Comparison of ENCODE assay signal across 31 mouse cellular contexts in the genomic region with DNA sequence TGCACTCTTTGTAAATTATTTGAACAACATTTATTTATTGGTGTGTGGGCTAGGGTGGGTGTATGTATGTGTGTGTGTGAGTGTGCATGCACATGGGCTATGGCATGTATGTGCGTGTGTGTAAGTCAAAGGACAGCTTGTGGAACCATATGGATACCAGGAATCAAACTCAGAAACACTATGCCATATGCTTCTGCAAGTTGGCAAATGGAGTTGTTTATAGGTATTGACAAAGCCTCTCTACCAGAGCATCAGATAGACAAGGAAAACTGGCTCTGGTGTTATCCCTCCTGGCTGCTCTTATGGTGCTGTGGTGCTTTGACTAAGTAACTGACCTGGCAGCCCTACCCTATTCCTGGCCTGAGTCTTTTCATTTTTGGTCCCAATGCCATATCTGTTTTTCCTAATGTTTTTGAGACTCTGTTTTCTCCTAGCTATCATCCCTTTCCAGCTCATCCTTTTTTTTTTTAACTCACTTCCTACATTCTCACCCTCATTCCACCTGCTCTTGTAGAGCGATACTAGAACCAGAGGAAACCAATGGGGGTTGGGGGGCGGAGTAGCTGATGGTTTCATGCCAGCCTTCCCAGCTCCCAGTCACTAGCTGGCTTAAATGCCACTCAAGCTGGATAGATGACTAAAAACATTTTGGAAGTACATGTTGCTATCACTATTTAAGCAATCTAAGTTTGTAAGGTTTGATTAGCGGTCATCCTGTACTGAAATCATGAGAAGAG. TPM values are rescaled to one million over a fixed set of nuclear protein-coding genes. Genes with fewer than 3 reads are reported as not detected.
DNase-seq lines count a peak whose midpoint lies in the region; ATAC-seq and TF ChIP-seq lines count a peak whose summit lies in the region.
"Had no signal": no experiment of that assay in that cellular context is flagged by ENCODE, and none has a peak within 500 bp of the region (broad histone marks: within the 10 kb centered on the region; RNA-seq: fewer than 3 reads in every experiment).

No protein-coding gene starts in this region.

- peak; percentile 70 for DNase-seq in forebrain, embryonic 14.5 days (ENCODE audit: low spot score)
- DNase-seq in layer of hippocampus, adult 18-20 months (ENCODE audit: low spot score in 2 of 2) = peak; percentile 37 to 78
- no peak for DNase-seq in layer of hippocampus, adult 9-10 months (ENCODE audit: low spot score)
- DNase-seq in forebrain, postnatal 0 days = peak; percentile 43
- DNase-seq in layer of hippocampus, postnatal 36 days = peak; percentile 23 to 31
- no peak for DNase-seq in right cerebral cortex, postnatal 25 days
- no peak for DNase-seq in urinary bladder, postnatal 10 days (ENCODE audit: low spot score)
- DNase-seq: adrenal gland, postnatal 10 days; cerebellum, adult 9-10 months; embryo, embryonic 11 days; gastrocnemius, postnatal 14 days; kidney, adult 9 months; kidney, postnatal 10 days; liver, postnatal 0 days; lung, postnatal 4 days; spleen, adult 18-20 months; thymus, adult 2 months; thymus, postnatal 36 days had no signal

- H3K9ac ChIP-seq in forebrain, embryonic 14.5 days (ENCODE audit: low read length) = no peak overlapping the region
- no peak overlapping the region for H3K9ac ChIP-seq in forebrain, embryonic 12.5 days
- H3K9ac ChIP-seq in forebrain, postnatal 0 days = no peak overlapping the region
- H3K9ac ChIP-seq: embryonic facial prominence, embryonic 12.5 days; heart, embryonic 15.5 days; hindbrain, embryonic 12.5 days; limb, embryonic 13.5 days; liver, postnatal 0 days; midbrain, embryonic 13.5 days; neural tube, embryonic 13.5 days had no signal

- no peaks in the 10 kb centered on the region for H3K9me3 ChIP-seq in forebrain, embryonic 14.5 days (replicated peaks; ENCODE audit: control insufficient read depth, low read length)
- H3K9me3 ChIP-seq in forebrain, embryonic 12.5 days = no peaks in the 10 kb centered on the region
- H3K9me3 ChIP-seq in forebrain, postnatal 0 days (ENCODE audit: low read length) = no peaks in the 10 kb centered on the region
- H3K9me3 ChIP-seq: embryonic facial prominence, embryonic 12.5 days; heart, embryonic 10.5 days; heart, embryonic 15.5 days; hindbrain, embryonic 12.5 days; limb, embryonic 13.5 days; midbrain, embryonic 13.5 days; neural tube, embryonic 13.5 days had no signal

- H3K4me1 ChIP-seq in forebrain, embryonic 14.5 days (ENCODE audit: control insufficient read depth, insufficient read depth, low read length) = no peaks in the 10 kb centered on the region
- no peaks in the 10 kb centered on the region for H3K4me1 ChIP-seq in forebrain, embryonic 12.5 days
- no peaks in the 10 kb centered on the region for H3K4me1 ChIP-seq in forebrain, postnatal 0 days (ENCODE audit: insufficient read depth)
- H3K4me1 ChIP-seq: heart, embryonic 10.5 days; heart, embryonic 15.5 days; hindbrain, embryonic 12.5 days; midbrain, embryonic 13.5 days; neural tube, embryonic 13.5 days had no signal

- 87% methylated on average over 4 of the region's 4 CpGs for WGBS in forebrain, embryonic 14.5 days
- 93% methylated on average over 4 of the region's 4 CpGs for WGBS in forebrain, embryonic 12.5 days
- WGBS in forebrain, postnatal 0 days = 77% methylated on average over 4 of the region's 4 CpGs

- no peak overlapping the region for H3K4me2 ChIP-seq in forebrain, embryonic 14.5 days (ENCODE audit: low read length)
- no peak overlapping the region for H3K4me2 ChIP-seq in forebrain, embryonic 12.5 days
- no peak overlapping the region for H3K4me2 ChIP-seq in forebrain, postnatal 0 days (ENCODE audit: low read depth)
- H3K4me2 ChIP-seq: embryonic facial prominence, embryonic 12.5 days; heart, embryonic 15.5 days; hindbrain, embryonic 12.5 days; limb, embryonic 13.5 days; liver, embryonic 11.5 days; midbrain, embryonic 13.5 days; neural tube, embryonic 13.5 days had no signal

- no peaks in the 10 kb centered on the region for H3K27me3 ChIP-seq in forebrain, embryonic 14.5 days (replicated peaks; ENCODE audit: control insufficient read depth, insufficient read depth, low read length)
- H3K27me3 ChIP-seq in forebrain, embryonic 12.5 days = no peaks in the 10 kb centered on the region
- no peaks in the 10 kb centered on the region for H3K27me3 ChIP-seq in forebrain, postnatal 0 days (ENCODE audit: insufficient read depth, low read length)
- H3K27me3 ChIP-seq: embryonic facial prominence, embryonic 12.5 days; heart, embryonic 15.5 days; hindbrain, embryonic 12.5 days; limb, embryonic 13.5 days; midbrain, embryonic 13.5 days; neural tube, embryonic 13.5 days; Patski had no signal

- peak; percentile 83 for ATAC-seq in forebrain, embryonic 14.5 days
- no peak for ATAC-seq in forebrain, embryonic 12.5 days (ENCODE audit: low FRiP score)
- ATAC-seq in forebrain, postnatal 0 days = peak; percentile 72
- ATAC-seq: intestine, postnatal 0 days; liver, postnatal 0 days; lung, postnatal 0 days; midbrain, embryonic 13.5 days; Patski had no signal

- H3K27ac ChIP-seq in forebrain, embryonic 14.5 days (ENCODE audit: low read depth, low read length) = no peak overlapping the region
- H3K27ac ChIP-seq in forebrain, embryonic 12.5 days = no peak overlapping the region
- H3K27ac ChIP-seq in forebrain, postnatal 0 days (ENCODE audit: low read depth, low read length) = no peak overlapping the region
- H3K27ac ChIP-seq: embryonic facial prominence, embryonic 12.5 days; heart, embryonic 10.5 days; heart, embryonic 15.5 days; hindbrain, embryonic 12.5 days; limb, embryonic 13.5 days; midbrain, embryonic 13.5 days; neural tube, embryonic 13.5 days; stomach, postnatal 0 days had no signal

- no peaks in the 10 kb centered on the region for H3K36me3 ChIP-seq in forebrain, embryonic 14.5 days (ENCODE audit: control insufficient read depth, insufficient read depth, low read length)
- no peaks in the 10 kb centered on the region for H3K36me3 ChIP-seq in forebrain, embryonic 12.5 days (replicated peaks)
- H3K36me3 ChIP-seq in forebrain, postnatal 0 days (ENCODE audit: insufficient read depth) = no peaks in the 10 kb centered on the region
- H3K36me3 ChIP-seq: embryonic facial prominence, embryonic 12.5 days; heart, embryonic 10.5 days; heart, embryonic 15.5 days; hindbrain, embryonic 12.5 days; limb, embryonic 13.5 days; midbrain, embryonic 13.5 days; neural tube, embryonic 13.5 days had no signal

- TF ChIP-seq CTCF in forebrain, postnatal 0 days (IDR thresholded peaks at IDR 0.05; ENCODE audit: low read depth) = no peak

- no peak overlapping the region for H3K4me3 ChIP-seq in forebrain, embryonic 14.5 days (ENCODE audit: low read depth, low read length)
- no peak overlapping the region for H3K4me3 ChIP-seq in forebrain, embryonic 12.5 days (replicated peaks)
- H3K4me3 ChIP-seq in forebrain, postnatal 0 days (ENCODE audit: low read depth, low read length) = no peak overlapping the region
- H3K4me3 ChIP-seq: embryonic facial prominence, embryonic 12.5 days; heart, embryonic 10.5 days; heart, embryonic 15.5 days; hindbrain, embryonic 12.5 days; limb, embryonic 13.5 days; midbrain, embryonic 13.5 days; neural tube, embryonic 13.5 days had no signal

RNA-seq across cellular contexts. Expression of a gene that starts 27.5 kb away (rescaled TPM):
- polyA plus RNA-seq in forebrain, embryonic 14.5 days (2014; fragmentation: Nextera tagmentation; extraction: Ambion mirVana) = 35.4 and 37.4 TPM in 2 replicates
- 37.8 and 40.6 TPM in 2 replicates for polyA plus RNA-seq in forebrain, embryonic 12.5 days (2016; fragmentation: Nextera tagmentation; extraction: Ambion mirVana)
- 100 to 1,000 TPM; 367 to 371 TPM for total RNA-seq in layer of hippocampus, adult 18-20 months (2021)
- total RNA-seq in forebrain, postnatal 0 days (2014; rRNA removed) = 238 and 254 TPM in 2 replicates
- 17.2 and 27.9 TPM in 2 replicates for polyA plus RNA-seq in forebrain, postnatal 0 days (2015; fragmentation: Nextera tagmentation; extraction: Ambion mirVana)
- total RNA-seq in layer of hippocampus, postnatal 36 days (2021) = 100 to 1,000 TPM; 391 to 407 TPM

Comparison
In these comparisons a context has a peak if more than half of its experiments do, and no peak if none do; other contexts are left out.
1. DNase-seq: peak in forebrain, embryonic 14.5 days (single experiment), layer of hippocampus, adult 18-20 months (2 of 2), forebrain, postnatal 0 days (single experiment) and layer of hippocampus, postnatal 36 days (2 of 2); none in layer of hippocampus, adult 9-10 months (single experiment), right cerebral cortex, postnatal 25 days (single experiment) and urinary bladder, postnatal 10 days (single experiment).